Mouse (Mus musculus): ENCODE data around the gene Gpn3. TPM values are rescaled to one million over a fixed set of nuclear protein-coding genes. Genes with fewer than 3 reads are reported as not detected.
A peak's percentile ranks its signal among the peaks of the same experiment; 100 is the strongest.

Gene Gpn3
- polyA plus RNA-seq, 1 experiment from 2014 or later: 54.4 TPM

DNA sequence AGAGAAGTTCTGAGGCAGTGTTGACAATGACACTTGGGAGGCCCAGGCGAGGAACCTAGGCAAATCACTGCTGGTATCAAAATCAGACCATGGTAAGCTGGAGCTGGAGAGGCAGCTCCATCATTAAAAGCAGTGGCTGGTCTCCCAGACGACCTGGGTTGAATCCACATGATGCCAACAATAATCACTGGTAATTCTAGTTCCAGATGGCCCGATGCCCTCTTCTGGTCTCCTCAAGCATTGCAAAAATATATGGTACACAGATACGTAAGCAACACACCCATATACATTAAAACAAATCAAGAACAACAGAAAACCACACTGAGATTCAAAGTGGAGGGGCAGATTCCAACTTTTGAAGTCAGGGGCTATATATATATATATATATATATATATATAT is 25.9 kb upstream of the Gpn3 start:
- no peak for ATAC-seq (ENCODE audit: extremely low read depth, insufficient number of reproducible peaks, low FRiP score, low TSS enrichment)
- H3K27ac ChIP-seq (replicated peaks): no peak overlapping the region
- WGBS: 70% methylated on average over 4 of the region's 4 CpGs

DNA sequence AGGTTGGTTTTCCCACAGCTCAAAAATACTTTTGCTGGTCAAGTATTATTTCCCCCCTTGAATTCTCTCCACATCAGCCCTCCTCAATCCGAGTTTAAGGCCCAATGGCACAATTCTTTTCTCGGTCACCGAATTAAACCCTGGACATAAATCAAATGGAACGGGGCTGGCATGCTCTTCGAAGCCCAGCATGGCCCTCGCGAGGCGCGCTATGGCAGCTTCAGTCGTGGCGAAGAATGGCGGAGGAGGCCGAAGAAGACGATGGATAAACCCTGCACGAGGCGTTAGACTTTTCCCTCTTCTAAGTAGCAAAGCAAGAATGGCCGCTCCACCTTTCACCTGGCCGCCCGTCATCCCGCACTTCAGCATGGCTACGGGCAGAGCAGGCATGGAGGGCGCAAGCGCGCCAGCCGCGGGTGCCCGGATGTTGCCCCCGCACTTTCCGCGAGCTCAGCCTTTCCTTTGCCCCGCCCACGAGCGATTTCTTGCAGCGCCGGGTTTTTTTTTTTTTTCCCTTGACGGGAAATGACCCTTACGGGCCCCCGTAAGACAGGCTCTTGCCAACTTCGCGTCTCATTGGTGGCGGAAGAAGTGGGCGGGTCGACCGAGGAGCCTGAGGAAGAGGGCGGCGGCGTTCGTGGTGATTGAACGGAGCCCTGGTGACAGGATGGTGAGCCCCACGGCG is 17.7 kb upstream of the Gpn3 start, which contains the start of the genes Rad9b and Vps29:
Gene Rad9b (minus strand): TSS at position 427 of the 685 bp plus-strand sequence.
Gene Vps29 (plus strand): TSS at position 563 of the 685 bp plus-strand sequence.
- H3K9me3 ChIP-seq: no peaks in the 10 kb centered on the region
- H3K9ac ChIP-seq: peak within 1 kb of the TSS; percentile 98
- H3K4me3 ChIP-seq: peak within 1 kb of the TSS; percentile 96
- peak within 1 kb of the TSS; percentile 85 for H3K27ac ChIP-seq (replicated peaks)
- H3K4me2 ChIP-seq: peak within 1 kb of the TSS; percentile 88
- 2% methylated on average over 51 of the region's 51 CpGs for WGBS
- peaks cover 16% of the 10 kb centered on the region for H3K4me1 ChIP-seq
- H3K27me3 ChIP-seq (replicated peaks): no peaks in the 10 kb centered on the region
- peak; percentile 90 for ATAC-seq (ENCODE audit: extremely low read depth, insufficient number of reproducible peaks, low FRiP score, low TSS enrichment)
- peaks cover 14% of the 10 kb centered on the region for H3K36me3 ChIP-seq

More for the DNA sequence above, 25.9 kb upstream of the Gpn3 start:
- Histone ChIP-seq H3K36me3 (no peaks in the 10 kb centered on the region), H3K4me2 (no peak overlapping the region), H3K9ac (no peak overlapping the region), H3K4me1 (peaks cover 5% of the 10 kb centered on the region; the same call in 1 of the 2 replicates), H3K9me3 (no peaks in the 10 kb centered on the region), H3K4me3 (no peak overlapping the region), H3K27me3 (replicated peaks) (no peaks in the 10 kb centered on the region)

GRCm38 (mm10) chr5:122354492-122355067 is 17.1 kb upstream of the Gpn3 start:
- Histone ChIP-seq H3K36me3 (peaks cover 17% of the 10 kb centered on the region), H3K4me3 (peak overlapping the region; percentile 96), H3K4me1 (peaks cover 16% of the 10 kb centered on the region), H3K9me3 (no peaks in the 10 kb centered on the region), H3K9ac (peak overlapping the region; percentile 98), H3K4me2 (peak overlapping the region; percentile 88), H3K27me3 (replicated peaks) (no peaks in the 10 kb centered on the region), H3K27ac (replicated peaks) (peak overlapping the region; percentile 85)
- under 1% methylated on average over 49 of the region's 57 CpGs for WGBS
- peak; percentile 85 for ATAC-seq (ENCODE audit: extremely low read depth, insufficient number of reproducible peaks, low FRiP score, low TSS enrichment)

DNA sequence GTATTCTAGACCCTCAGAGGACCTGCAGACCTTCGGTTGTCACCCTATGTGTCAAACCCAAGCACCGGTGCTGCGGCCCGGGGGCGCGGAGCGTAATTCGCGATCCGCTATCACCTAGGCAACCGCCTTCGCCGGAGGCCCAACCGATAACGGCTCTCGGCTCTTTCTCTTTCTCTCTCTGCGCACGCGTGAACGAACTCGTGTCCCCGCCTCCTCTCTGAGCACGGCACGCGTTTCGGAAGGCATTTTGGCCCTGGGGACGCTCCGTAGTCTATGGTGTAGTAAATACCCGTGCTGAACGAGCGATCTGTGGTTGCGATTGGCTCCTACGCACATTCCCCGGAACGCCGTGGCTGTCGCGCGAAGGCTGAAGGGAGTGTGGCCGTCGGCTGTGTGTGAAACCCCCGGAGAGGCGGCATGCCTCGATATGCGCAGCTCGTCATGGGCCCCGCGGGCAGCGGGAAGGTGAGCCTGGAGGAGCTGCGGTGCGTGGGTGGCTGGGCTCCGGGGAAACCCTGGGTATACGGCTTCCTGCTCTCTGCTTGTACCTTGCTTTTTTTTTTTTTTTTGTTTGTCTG is 605 bp downstream of the Gpn3 start, which contains the start of gene Fam216a:
Gene Fam216a (minus strand): TSS at position 173 of the 578 bp plus-strand sequence.
- H3K36me3 ChIP-seq: peaks cover 60% of the 10 kb centered on the region
- H3K9me3 ChIP-seq: no peaks in the 10 kb centered on the region
- H3K4me3 ChIP-seq: peak within 1 kb of the TSS; percentile 70
- peaks cover 16% of the 10 kb centered on the region for H3K4me1 ChIP-seq
- peak within 1 kb of the TSS; percentile 91 for H3K4me2 ChIP-seq
- no peaks in the 10 kb centered on the region for H3K27me3 ChIP-seq (replicated peaks)
- H3K27ac ChIP-seq (replicated peaks): peak within 1 kb of the TSS; percentile 95
- H3K9ac ChIP-seq: peak within 1 kb of the TSS; percentile 89
- WGBS: under 1% methylated on average over 53 of the region's 53 CpGs
- peak; percentile 88 for ATAC-seq (ENCODE audit: extremely low read depth, insufficient number of reproducible peaks, low FRiP score, low TSS enrichment)

DNA sequence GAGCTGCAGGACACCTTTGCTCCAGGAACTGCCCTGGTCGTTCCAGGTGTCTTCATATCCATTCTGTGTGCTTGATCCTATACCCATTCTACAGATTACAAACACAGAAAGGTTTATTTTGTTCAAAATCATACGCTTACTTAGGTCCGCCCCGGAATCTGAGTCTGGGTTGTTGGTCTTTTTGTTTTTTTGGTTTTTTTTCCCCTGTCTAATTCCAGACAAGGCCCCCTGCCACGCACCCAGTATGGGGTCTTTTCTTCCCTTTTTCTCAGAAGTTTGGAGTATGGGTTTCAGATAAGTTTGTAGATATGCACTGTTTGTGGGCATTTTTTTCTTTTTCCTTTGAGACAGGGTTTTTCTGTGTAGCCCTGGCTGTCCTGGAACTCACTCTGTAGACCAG is 1.2 kb downstream of the Gpn3 start:
- Histone ChIP-seq H3K4me3 (peak overlapping the region; percentile 70), H3K9me3 (no peaks in the 10 kb centered on the region), H3K36me3 (peaks cover 55% of the 10 kb centered on the region), H3K4me2 (peak overlapping the region; percentile 91), H3K27ac (replicated peaks) (peak overlapping the region; percentile 95), H3K27me3 (replicated peaks) (no peaks in the 10 kb centered on the region), H3K9ac (peak overlapping the region; percentile 89), H3K4me1 (peaks cover 16% of the 10 kb centered on the region)
- 5% methylated on average over 5 of the region's 5 CpGs for WGBS
- no peak for ATAC-seq (ENCODE audit: extremely low read depth, insufficient number of reproducible peaks, low FRiP score, low TSS enrichment)

GRCm38 (mm10) chr5:122377101-122377833 is 5.6 kb downstream of the Gpn3 start:
- Histone ChIP-seq H3K27ac (replicated peaks) (no peak overlapping the region), H3K27me3 (replicated peaks) (no peaks in the 10 kb centered on the region), H3K4me1 (peaks cover 10% of the 10 kb centered on the region), H3K4me2 (no peak overlapping the region), H3K9ac (no peak overlapping the region), H3K9me3 (no peaks in the 10 kb centered on the region), H3K36me3 (peaks cover 71% of the 10 kb centered on the region), H3K4me3 (no peak overlapping the region)
- ATAC-seq (ENCODE audit: extremely low read depth, insufficient number of reproducible peaks, low FRiP score, low TSS enrichment): no peak
- WGBS: 83% methylated on average over 4 of the region's 4 CpGs

GRCm38 (mm10) chr5:122378171-122378570 is 6.5 kb downstream of the Gpn3 start:
- no peak for ATAC-seq (ENCODE audit: extremely low read depth, insufficient number of reproducible peaks, low FRiP score, low TSS enrichment)
- Histone ChIP-seq H3K4me3 (no peak overlapping the region), H3K27me3 (replicated peaks) (no peaks in the 10 kb centered on the region), H3K9ac (no peak overlapping the region), H3K9me3 (no peaks in the 10 kb centered on the region), H3K27ac (replicated peaks) (no peak overlapping the region), H3K36me3 (peaks cover 77% of the 10 kb centered on the region), H3K4me2 (no peak overlapping the region), H3K4me1 (peaks cover 5% of the 10 kb centered on the region)
- 90% methylated on average over 12 of the region's 12 CpGs for WGBS

GRCm38 (mm10) chr5:122379374-122380155 is 7.9 kb downstream of the Gpn3 start:
- Histone ChIP-seq H3K36me3 (peaks cover 69% of the 10 kb centered on the region), H3K27me3 (replicated peaks) (no peaks in the 10 kb centered on the region), H3K9ac (no peak overlapping the region), H3K4me1 (no peaks in the 10 kb centered on the region), H3K4me3 (no peak overlapping the region), H3K4me2 (no peak overlapping the region), H3K27ac (replicated peaks) (no peak overlapping the region), H3K9me3 (no peaks in the 10 kb centered on the region)
- WGBS: 49% methylated on average over 11 of the region's 11 CpGs
- ATAC-seq (ENCODE audit: extremely low read depth, insufficient number of reproducible peaks, low FRiP score, low TSS enrichment): no peak

DNA sequence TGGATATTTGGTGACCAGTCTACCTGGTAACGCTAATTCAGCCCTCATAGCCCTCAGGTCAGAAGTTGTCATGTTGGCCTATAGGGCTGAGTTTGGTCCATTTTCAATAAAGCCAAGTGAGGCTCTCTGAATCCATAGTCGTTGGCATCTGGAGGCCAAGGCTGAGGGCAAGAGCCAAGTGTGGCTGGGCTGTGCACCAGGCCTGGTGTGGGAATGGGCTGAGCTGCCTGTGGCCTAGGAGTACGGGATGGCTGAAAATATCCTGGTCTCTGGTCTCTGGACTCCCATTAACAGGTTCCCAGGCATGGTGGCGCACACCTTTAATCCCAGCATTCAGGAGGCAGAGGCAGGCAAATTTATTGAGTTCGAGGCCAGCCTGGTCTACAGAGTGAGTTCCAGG is 18.3 kb downstream of the Gpn3 start:
- WGBS: 84% methylated on average over 5 of the region's 5 CpGs
- Histone ChIP-seq H3K27me3 (replicated peaks) (no peaks in the 10 kb centered on the region), H3K9me3 (no peaks in the 10 kb centered on the region), H3K36me3 (peaks cover 7% of the 10 kb centered on the region; the same call in 1 of the 2 replicates), H3K9ac (no peak overlapping the region), H3K4me3 (no peak overlapping the region), H3K4me1 (peaks cover 8% of the 10 kb centered on the region), H3K27ac (replicated peaks) (no peak overlapping the region), H3K4me2 (no peak overlapping the region)
- no peak for ATAC-seq (ENCODE audit: extremely low read depth, insufficient number of reproducible peaks, low FRiP score, low TSS enrichment)

- H3K27me3 ChIP-seq (replicated peaks): no peaks in the 10 kb centered on the region
- H3K4me1 ChIP-seq: peaks cover 8% of the 10 kb centered on the region
- H3K9me3 ChIP-seq: no peaks in the 10 kb centered on the region
- no peak for ATAC-seq (ENCODE audit: extremely low read depth, insufficient number of reproducible peaks, low FRiP score, low TSS enrichment)
- no peak overlapping the region for H3K4me3 ChIP-seq
- H3K9ac ChIP-seq: no peak overlapping the region
- no peak overlapping the region for H3K27ac ChIP-seq (replicated peaks)
- no peak overlapping the region for H3K4me2 ChIP-seq
- H3K36me3 ChIP-seq: peaks cover 10% of the 10 kb centered on the region; the same call in 1 of the 2 replicates
These were observed 19.0 kb downstream of the Gpn3 start for GRCm38 (mm10) chr5:122390671-122391070.

All from heart, embryonic 13.5 days (tissue).